Mouse (Mus musculus) lung, adult 2 months (tissue): ENCODE data around the gene Pld2.
A peak's percentile ranks its signal among the peaks of the same experiment; 100 is the strongest.

Experiments
- CTCF ChIP-seq: fragments of 200-500 bp; IDR thresholded peaks from 2 replicates; pipeline ENCODE4 v1.5.1; 2011; ENCODE audit warnings: mild to moderate bottlenecking, low read length, control low read depth; ENCODE audit not compliant: insufficient read depth
- POLR2A ChIP-seq: fragments of 200-500 bp; IDR thresholded peaks from 2 replicates; pipeline ENCODE4 v1.6.1; 2011; ENCODE audit warnings: low read depth, mild to moderate bottlenecking, control low read depth, low read length, borderline replicate concordance; ENCODE audit errors: extremely low read depth

DNA sequence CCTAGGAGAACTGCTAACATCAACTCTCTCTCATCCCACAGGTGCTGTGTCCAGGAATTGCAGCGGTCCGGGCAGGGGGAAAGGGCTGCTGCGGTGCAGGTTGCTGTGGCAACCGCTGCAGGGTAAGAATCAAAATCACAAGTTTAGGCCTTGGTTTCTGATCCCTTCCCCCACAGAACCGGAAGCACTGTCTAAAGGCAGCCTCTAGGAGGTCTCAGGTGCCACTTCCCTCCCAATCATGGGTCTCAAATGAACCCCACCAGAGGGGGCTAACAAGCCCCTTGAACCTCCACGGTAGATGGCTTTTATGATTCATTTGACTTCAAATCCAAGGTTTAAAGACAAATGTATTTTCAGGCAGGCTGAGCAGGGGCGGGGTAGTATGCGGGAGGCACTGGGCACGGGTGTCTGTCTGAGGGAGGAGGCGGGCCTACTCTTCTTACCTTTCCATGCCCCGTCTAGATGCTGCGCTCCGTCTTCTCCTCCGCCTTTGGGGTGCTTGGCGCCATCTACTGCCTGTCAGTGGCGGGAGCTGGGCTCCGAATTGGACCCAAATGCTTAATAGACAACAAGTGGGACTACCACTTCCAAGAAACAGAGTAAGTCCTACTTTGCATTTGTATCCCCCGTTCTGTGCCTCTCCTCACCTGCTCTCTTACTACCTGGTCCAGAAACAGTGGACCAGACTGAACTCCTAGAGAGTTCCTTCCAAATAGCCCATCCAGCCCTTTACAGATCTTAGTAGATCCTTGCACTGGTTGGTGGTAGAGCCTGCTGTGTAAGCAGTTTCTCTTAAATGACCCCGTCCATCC lies 29.9 kb upstream of the Pld2 start:
- TF ChIP-seq CTCF = peak; percentile 65
- no peak for TF ChIP-seq POLR2A
